Mouse (Mus musculus): ENCODE data around the gene Arrdc1. TPM values are rescaled to one million over a fixed set of nuclear protein-coding genes. Genes with fewer than 3 reads are reported as not detected.

Arrdc1 gene
- total RNA-seq (2023) = 118 to 128 TPM (median 125 TPM) in 4 replicates

DNA sequence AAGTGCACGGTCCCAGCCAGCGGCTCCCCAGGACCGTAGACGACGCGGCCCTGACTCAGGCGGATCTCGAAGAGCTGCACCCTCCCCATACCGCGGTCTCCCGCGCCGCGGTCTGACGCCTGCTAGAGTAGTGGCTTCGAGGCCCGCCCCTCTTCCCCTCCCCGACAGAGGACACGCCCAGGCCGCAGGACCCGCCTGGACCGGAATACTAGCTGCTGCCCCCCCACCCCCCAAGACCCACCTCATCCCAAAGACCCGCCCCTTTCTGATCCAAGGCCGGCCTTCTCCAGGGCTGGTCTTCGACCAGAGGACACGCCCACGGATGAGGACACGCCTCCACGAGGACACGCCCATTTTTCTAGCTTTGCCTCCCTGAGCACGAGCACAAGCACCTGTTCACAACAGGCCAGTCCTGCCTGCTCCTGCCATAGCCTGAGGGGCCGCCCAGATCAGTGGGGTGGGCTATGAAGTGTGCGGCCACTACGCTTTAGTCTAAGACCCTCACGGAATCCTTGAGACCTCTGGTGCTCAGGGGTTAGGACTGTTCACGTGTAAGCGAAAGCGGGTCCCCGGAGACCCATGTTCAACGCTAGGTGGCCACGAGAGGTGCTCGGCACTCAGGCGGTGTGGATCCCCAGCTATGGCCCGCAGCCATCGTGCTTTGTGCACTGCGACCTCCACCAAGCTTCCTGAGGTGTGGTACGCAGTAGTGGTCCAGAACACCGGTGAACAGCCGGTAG lies at the start of gene Arrdc1:
Gene Arrdc1 (minus strand): TSS at position 196 of the 740 bp plus-strand sequence.

DNA sequence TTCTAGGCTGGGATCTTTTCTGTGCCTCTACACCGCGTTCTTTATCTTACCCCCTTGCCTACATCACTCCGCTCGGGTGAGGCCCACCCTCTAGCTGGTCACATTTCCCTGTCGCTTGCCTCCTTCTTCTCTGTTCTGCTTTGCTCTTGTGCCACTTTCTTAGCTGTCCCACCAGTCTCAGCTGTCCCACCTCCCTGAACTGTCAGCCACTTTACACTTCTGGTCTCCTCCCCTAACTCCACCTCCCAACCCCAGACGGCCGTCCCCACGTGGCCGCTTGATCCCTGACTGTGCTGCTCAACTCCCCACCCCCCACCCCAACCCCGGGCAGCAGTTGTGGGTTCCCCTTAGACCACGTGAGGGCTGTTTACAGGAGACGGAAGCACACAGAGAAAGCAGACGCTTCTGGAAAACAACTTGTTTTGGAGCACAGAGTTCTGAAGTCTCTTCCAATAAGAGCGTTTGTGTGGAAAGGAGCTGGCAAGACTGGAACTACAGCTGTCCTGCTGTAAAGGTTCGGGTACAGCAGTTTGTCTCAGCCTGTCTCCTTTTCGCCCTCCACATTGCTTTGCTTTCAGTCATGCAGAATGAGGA lies 40.7 kb upstream of the Arrdc1 start, which contains the start of gene Pnpla7:
Gene Pnpla7 (plus strand): TSS at position 330 of the 594 bp plus-strand sequence.

DNA sequence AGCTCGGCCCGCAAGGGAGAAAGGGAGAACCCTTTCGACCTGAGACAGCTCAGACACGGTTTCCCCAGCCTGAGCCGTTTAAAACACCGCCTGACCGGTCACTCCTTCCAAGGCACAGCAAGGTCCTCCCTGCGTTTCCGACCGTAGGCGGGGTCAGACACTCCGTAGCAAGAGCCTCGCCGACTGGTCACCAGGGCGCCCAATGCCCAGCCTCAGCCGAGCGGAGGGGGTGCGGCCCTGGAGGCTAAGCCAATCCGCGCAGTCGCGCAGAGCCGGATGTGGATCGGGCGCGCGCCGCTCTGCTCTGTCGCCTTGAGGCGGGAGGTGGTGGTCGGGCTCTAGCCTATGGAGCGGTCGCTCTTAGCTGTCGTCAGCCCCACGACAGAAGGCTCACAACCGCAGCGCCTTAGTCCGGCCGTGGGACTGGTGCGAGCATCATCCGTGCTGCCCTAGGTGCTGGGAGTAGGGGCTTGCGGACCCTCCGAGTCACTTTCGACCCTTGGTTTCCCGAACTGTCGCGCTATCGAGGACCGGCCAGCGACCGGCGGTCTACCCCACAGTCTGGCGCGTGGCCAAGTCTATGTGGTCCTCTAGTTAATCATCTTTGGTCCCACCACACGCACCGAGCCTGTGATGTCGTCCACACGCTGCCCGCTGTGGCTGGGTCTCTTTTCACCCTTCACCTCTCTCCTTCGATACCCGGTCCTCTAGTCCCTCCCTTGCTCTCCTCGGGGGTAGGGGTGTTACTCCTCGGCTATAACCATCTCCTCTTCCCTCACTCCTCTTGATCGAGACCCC lies 40.1 kb upstream of the Arrdc1 start, which contains the start of gene Mrpl41:
Gene Mrpl41 (minus strand): TSS at position 193 of the 798 bp plus-strand sequence.

DNA sequence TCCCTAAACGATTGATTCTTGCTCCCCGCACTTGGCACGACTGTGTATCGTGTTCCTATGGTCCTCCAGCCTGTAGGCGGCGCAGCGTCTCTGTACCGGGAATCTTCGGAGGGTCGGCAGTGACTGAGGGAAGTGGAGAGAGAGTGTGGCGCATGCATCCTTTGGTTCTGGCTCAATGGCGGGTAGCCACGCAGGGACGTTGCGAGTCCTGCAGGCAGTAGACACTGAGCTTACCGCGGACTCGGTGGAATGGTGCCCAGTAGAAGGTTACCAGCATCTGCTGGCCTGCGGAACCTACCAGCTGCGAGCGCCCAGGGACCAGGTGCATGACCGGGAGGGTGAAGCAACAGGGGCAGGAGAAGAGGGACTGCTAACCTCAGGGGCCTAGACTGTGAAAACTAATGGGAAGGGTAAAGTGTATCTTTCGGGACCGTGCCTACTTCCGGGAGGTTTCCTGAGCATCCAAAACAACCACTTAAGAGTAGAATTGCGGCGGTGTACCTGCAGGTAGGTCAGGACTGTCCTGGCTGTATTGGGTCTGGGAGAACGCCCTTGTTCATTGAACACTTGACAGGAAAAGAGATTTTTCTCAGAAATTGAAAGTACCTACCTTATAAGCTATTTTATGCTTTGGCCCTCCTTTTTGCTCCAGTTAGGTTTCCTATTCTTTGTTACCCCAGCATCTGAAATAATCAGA lies 27.4 kb upstream of the Arrdc1 start, which contains the start of gene Dph7:
Gene Dph7 (plus strand): TSS at position 97 of the 697 bp plus-strand sequence.

DNA sequence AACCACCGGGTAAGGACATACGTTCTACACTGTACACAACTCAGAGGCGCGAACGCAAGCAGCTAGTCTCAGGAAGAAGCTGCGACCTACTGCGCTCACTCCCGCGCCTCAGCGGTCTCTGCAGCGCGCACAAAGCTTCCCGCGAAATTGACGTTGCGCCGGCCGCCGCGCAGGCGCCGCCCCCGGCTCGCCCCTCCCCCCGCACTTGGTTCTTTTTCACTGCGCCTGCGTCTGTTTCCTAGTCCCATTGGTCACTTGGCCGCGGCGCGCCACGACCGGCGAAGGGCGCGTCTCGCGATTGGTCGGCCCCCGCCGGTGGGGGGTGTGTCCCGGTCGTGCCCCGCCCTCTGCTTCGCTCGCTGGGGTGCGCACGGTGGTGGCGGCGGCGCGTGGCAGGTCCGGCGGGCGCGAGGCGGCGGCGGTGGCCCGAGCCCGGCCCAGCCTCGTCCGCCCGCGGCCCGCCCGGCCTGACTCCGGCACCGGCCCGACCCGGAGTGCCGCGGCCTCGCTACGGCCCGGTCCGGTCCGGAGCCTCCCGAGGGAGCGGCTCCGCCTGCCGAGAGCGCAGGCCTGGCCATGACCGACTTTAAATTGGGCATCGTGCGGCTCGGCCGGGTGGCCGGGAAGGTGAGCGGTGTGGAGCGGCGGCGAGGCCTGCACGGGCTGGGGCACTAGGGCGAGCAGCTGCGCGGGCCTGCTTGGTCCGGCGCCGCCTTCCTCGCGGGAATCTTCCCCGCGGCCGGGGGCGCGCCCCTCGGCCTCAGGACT lies 14.6 kb upstream of the Arrdc1 start, which contains the start of gene Zmynd19:
Gene Zmynd19 (plus strand): TSS at position 372 of the 768 bp plus-strand sequence.

DNA sequence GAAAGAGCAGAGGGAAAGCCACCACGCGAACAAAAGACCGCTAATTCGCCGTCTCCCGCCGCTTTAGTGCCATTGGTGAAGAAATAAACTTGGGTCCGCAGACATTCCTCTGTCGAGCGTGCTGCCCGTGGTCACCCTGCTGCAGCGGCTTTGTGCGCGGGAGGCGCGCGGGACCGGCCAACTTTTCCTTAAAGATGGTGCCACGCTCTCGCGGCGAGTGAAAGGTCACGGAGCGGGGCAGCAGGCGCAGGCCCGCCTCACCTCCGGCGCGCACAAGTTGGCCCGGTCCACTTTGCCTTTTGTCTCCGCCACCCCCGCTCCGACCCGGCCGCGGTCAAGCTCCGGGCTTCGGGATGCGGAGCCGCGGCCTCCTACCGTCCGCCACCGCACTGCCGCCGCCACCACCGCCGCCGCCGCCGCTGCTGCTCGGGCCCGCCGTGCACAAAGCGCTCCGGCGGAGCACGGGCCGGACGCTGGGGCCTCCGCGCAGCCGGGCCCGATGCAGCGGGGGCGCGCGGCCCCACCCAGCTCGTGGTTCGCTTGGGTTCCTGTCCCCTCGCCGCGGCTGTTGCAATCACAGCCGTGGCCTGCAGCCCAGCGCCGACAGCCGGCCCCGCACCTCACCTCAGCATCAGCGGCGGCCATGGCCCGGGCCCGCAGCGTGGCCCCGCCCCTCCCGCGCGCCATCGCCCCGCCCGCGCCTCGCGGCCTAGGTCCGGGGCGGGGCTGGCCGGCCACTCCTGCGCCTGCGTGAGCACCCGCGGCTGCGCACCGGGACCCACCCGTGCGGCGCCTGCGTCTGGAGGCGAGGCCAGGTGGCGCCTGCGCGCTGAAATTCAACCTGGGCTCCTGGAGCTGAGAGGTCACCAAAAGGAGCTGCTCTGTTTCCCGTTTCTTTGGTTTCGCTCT lies 15.9 kb downstream of the Arrdc1 start, which contains the start of gene Ehmt1:
Gene Ehmt1 (minus strand): TSS at position 685 of the 909 bp plus-strand sequence.

Other genes with a start within 250 kb of the Arrdc1 start
- 0.12 to 0.30 TPM (median 0.16 TPM) in 3 of 4 replicates, not detected in the other for gene Cacna1b, start 172.1 kb downstream of the Arrdc1 start, total RNA-seq (2023)
- 125 to 127 TPM (median 126 TPM) in 4 replicates for gene Ehmt1, start 15.6 kb downstream of the Arrdc1 start, total RNA-seq (2023)
- 15.1 to 24.6 TPM (median 17.8 TPM) in 4 replicates for gene Zmynd19, start 14.5 kb upstream of the Arrdc1 start, total RNA-seq (2023)
- gene Dph7, start 27.1 kb upstream of the Arrdc1 start, total RNA-seq (2023) = 11.7 to 12.7 TPM (median 12.3 TPM) in 4 replicates
- gene Mrpl41, start 39.8 kb upstream of the Arrdc1 start, total RNA-seq (2023) = 19.0 to 23.1 TPM (median 21.2 TPM) in 4 replicates
- gene Pnpla7, start 40.8 kb upstream of the Arrdc1 start, total RNA-seq (2023) = 120 to 131 TPM (median 127 TPM) in 4 replicates
- 38.8 to 54.8 TPM (median 42.4 TPM) in 4 replicates for gene Nsmf, start 119.1 kb upstream of the Arrdc1 start, total RNA-seq (2023)
- gene Entpd8, start 145.1 kb upstream of the Arrdc1 start, total RNA-seq (2023) = not detected in 4 replicates
- gene Noxa1, start 159.9 kb upstream of the Arrdc1 start, total RNA-seq (2023) = not detected in 4 replicates
- gene Nrarp, start 245.5 kb upstream of the Arrdc1 start, total RNA-seq (2023) = 5.2 to 8.3 TPM (median 7.2 TPM) in 4 replicates